Mouse (Mus musculus) hindbrain, embryonic 12.5 days (tissue): ENCODE data around the gene Auh. TPM values are rescaled to one million over a fixed set of nuclear protein-coding genes. Genes with fewer than 3 reads are reported as not detected.

Source experiments
- ATAC-seq: fragments of 200-750 bp; cut with Nextera tagmentation; 2 replicates; pipeline ENCODE4 v1.8.0; 2017; ENCODE audit warnings: moderate TSS enrichment; ENCODE audit not compliant: low FRiP score
- H3K27ac ChIP-seq: fragments of 300-500 bp; sonication (generic); 2 replicates; pipeline ENCODE4 v1.5.1; 2016; ENCODE audit warnings: mild to moderate bottlenecking
- H3K27me3 ChIP-seq: fragments of 300-500 bp; sonication (generic); 2 replicates; pipeline ENCODE4 v1.6.1; 2016; ENCODE audit warnings: mild to moderate bottlenecking
- H3K36me3 ChIP-seq: fragments of 300-500 bp; sonication (generic); 2 replicates; pipeline ENCODE4 v1.6.1; 2016; ENCODE audit warnings: mild to moderate bottlenecking
- H3K4me1 ChIP-seq: fragments of 300-500 bp; sonication (generic); 2 replicates; pipeline ENCODE4 v1.6.1; 2016
- H3K4me2 ChIP-seq: fragments of 300-500 bp; sonication (generic); replicated peaks from 2 replicates; pipeline ENCODE4 v1.6.1; 2016; ENCODE audit warnings: mild to moderate bottlenecking
- H3K4me3 ChIP-seq: fragments of 300-500 bp; sonication (generic); 2 replicates; pipeline ENCODE4 v1.5.1; 2016; ENCODE audit warnings: mild to moderate bottlenecking
- H3K9ac ChIP-seq: fragments of 300-500 bp; sonication (generic); 2 replicates; pipeline ENCODE4 v1.6.1; 2016; ENCODE audit warnings: mild to moderate bottlenecking, moderate library complexity
- H3K9me3 ChIP-seq: fragments of 300-500 bp; sonication (generic); replicated peaks from 2 replicates; pipeline ENCODE4 v1.6.1; 2016; ENCODE audit warnings: mild to moderate bottlenecking
- WGBS: fragments of 180-500 bp; shearing (Covaris S2); methylation state at CpG from one replicate; pipeline ENCODE4 v1.1.7; 2016; 5-methylcytosine and 5-hydroxymethylcytosine counted together
- polyA plus RNA-seq: library from polyadenylated mRNA; unstranded; fragments of >200 nt; fragmentation: Nextera tagmentation; extraction: Ambion mirVana; gene quantifications from 2 replicates; pipeline ENCODE4 v1.2.1, GENCODE M21; 2016

Auh gene
- polyA plus RNA-seq, 1 experiment from 2014 or later = 47.7 TPM

DNA sequence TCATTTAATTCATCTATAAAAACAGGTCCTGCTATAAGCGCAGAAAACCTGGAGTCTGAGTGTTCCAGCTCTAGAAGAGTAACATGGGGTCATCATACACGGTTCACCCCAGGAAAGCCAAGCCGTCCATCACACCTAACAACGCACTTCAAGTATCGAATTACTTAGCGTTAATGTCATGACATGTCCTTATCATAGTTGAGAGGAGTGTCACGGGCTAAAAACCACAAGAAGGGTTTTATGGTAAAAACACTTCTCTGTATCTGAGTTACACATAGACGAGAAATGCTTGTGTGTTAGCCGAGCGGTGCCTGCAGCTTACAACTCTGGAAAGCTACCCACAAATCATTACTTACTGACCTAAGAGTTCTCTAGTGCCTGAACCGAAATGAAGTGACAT, 55.6 kb downstream of the Auh start:
- no peak for ATAC-seq
- no peaks in the 10 kb centered on the region for H3K9me3 ChIP-seq
- H3K4me3 ChIP-seq = no peak overlapping the region
- no peak overlapping the region for H3K27ac ChIP-seq
- no peaks in the 10 kb centered on the region for H3K36me3 ChIP-seq
- H3K4me1 ChIP-seq = peaks cover 7% of the 10 kb centered on the region
- H3K9ac ChIP-seq = no peak overlapping the region
- H3K4me2 ChIP-seq = no peak overlapping the region
- H3K27me3 ChIP-seq = no peaks in the 10 kb centered on the region
- 82% methylated on average over 11 of the region's 11 CpGs for WGBS

DNA sequence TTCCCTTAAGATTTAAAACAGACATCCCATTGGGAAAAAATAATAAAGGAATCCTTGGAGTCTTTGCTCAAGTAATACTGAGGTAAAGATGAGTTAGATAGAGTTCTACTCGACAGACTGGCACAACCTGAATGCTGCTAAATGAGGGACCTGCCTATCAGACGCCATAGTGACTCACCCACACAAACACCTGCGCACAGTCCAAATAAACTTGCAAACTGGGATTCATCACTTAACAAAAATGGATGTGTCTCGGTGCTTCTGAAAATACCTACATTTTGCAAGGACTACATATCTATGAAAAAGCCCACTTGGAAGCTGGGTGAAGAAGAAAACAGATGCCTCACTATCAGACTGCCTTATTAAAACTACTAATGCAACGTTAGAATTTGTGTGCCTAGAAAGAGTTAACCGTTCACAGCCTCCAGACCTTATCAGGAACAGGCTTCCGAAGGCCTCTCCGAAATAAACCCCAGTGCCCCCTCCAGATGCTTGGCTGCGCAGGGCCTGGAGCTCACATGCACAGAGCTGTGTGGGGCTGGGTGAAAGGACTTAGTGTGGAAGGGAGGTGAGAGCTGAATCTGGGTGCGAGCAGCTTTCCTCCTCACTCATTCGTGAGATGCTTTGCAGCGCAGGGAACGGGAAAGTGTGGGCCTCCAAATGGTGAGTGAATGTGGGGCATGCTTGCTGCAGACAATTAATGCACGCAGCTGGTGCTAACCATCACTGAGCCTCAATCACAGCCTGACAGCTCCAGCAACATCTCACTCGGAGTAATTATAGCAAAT, 63.3 kb downstream of the Auh start:
- peaks cover 19% of the 10 kb centered on the region for H3K4me1 ChIP-seq
- H3K9me3 ChIP-seq = no peaks in the 10 kb centered on the region
- H3K27me3 ChIP-seq = no peaks in the 10 kb centered on the region
- H3K27ac ChIP-seq = peak overlapping the region; percentile 56; the same call in 1 of the 2 replicates
- WGBS = 44% methylated on average over 15 of the region's 15 CpGs
- H3K36me3 ChIP-seq = peaks cover 2% of the 10 kb centered on the region; the same call in 1 of the 2 replicates
- H3K9ac ChIP-seq = 0 out of 2 replicates have a peak overlapping the region, but pooled peaks have one; percentile 35
- no peak overlapping the region for H3K4me3 ChIP-seq
- no peak overlapping the region for H3K4me2 ChIP-seq
- no peak for ATAC-seq

DNA sequence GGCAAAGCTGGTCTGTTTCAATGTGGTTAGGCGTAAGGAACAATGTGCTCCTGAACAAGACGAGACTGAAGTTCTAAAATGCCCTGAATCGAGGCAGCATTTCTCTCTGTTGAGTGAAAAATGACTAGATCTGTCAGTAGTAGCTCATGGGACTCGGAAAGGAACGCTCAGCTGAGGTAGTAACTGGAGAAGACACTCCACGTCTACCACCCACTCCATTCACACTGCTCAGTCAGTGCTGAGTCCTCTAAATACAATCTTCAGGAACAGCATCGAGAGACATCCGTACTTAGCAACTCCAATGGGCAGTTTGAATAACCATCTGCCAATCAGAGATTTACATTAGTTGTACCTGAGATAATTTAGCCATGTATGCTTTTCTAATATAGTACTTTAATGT, 66.0 kb downstream of the Auh start:
- no peak for ATAC-seq
- Histone ChIP-seq H3K4me3 (no peak overlapping the region), H3K4me1 (peaks cover 23% of the 10 kb centered on the region), H3K9me3 (no peaks in the 10 kb centered on the region), H3K4me2 (no peak overlapping the region), H3K36me3 (peaks cover 2% of the 10 kb centered on the region; the same call in 1 of the 2 replicates), H3K9ac (no peak overlapping the region), H3K27ac (no peak overlapping the region), H3K27me3 (no peaks in the 10 kb centered on the region)
- 83% methylated on average over 8 of the region's 8 CpGs for WGBS

DNA sequence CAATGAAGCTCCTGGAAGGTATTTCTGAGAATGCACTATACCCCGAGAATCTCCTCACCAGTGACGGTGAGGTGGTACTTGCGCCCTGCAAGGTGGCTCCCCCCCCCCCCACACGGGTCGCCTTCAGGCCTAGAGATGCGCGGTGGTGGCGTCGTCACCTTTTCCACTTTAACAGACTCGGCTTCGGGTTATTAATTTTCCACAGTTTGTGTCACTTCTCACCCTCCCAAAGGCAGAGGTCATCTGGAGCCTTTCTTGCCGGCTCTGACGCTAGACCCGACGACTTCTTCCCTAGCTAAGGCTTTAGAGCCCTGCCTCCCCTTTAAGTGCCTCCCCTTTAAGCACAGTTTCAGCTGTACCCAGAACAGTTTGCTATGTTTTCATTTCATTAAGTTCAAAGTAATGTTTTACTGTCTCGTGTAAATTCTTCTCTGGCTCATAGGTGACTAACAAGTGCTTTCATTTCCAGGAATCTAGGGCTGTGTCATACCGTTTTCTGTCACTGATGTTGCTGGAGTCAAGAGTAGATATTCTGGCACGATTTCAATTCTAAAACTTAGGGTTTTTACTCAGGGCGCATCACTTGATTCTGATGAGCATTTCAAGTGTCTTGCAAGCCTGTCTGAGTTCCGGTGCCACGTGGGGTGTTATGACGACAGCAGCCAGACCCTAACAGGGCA, 69.3 kb downstream of the Auh start:
- H3K9me3 ChIP-seq = no peaks in the 10 kb centered on the region
- no peak overlapping the region for H3K4me2 ChIP-seq
- no peak overlapping the region for H3K9ac ChIP-seq
- H3K4me3 ChIP-seq = no peak overlapping the region
- peaks cover 2% of the 10 kb centered on the region; the same call in 1 of the 2 replicates for H3K36me3 ChIP-seq
- H3K4me1 ChIP-seq = peaks cover 9% of the 10 kb centered on the region
- WGBS = 73% methylated on average over 22 of the region's 22 CpGs
- H3K27ac ChIP-seq = no peak overlapping the region
- H3K27me3 ChIP-seq = no peaks in the 10 kb centered on the region
- ATAC-seq = no peak

DNA sequence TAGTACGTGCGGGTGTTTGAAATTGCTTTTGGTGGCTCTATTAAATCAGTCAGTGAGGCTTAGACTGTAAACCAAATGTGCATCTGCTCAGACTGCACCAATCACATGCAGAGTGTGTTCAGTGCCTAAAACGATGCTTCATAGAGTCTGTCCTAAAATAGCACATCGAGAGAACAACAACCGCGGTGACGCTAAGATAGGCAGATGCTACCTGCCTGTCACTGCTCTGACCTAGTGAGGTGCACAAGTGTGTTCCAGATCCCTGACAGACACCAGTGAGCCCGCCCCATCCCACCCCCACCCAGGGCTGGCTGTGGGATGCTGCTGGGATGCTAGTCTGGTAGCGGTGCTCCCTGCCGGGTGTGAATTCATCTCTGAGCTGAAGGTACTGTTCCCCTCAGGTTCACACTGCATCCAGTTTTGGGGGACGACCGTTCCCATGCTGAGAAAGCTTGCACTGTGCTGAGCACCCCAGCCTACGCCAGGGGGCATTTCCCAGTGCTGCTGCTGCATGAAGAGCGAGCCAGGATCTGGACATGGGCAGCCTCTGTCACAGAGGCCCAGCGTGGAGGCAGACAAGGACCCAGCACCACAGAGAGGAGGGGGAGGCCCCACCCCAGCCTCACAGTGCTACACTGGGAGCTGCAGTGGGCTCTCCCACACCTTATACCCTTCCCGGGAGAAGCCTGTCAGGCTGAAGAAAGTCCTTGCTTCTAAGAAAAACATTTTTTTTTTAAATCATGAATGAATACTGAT, 70.2 kb downstream of the Auh start:
- H3K4me1 ChIP-seq = peaks cover 9% of the 10 kb centered on the region
- H3K9me3 ChIP-seq = no peaks in the 10 kb centered on the region
- no peak overlapping the region for H3K27ac ChIP-seq
- peak; percentile 38; the same call in 1 of the 2 replicates for ATAC-seq
- H3K4me3 ChIP-seq = no peak overlapping the region
- WGBS = 74% methylated on average over 16 of the region's 16 CpGs
- peaks cover 2% of the 10 kb centered on the region; the same call in 1 of the 2 replicates for H3K36me3 ChIP-seq
- H3K4me2 ChIP-seq = no peak overlapping the region
- no peak overlapping the region for H3K9ac ChIP-seq
- no peaks in the 10 kb centered on the region for H3K27me3 ChIP-seq

DNA sequence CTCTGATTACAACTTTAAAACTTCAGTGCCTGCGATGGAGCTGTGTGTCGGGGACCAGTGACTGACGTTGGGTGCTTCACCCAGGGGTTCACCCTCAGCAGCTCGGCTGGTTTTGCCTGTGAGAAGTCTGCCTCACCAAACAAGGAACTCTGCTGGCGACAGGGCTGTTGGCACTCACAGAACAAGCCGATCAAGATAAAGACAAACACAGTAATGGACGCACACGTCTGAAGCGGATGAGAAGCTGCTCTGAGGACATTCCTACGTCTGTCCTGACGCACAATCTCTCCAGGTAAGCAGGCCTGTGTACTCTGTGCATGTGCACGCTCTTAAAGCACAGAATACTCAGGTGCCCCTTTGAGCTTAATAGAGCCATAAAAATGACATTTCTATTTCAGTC, 71.1 kb downstream of the Auh start:
- Histone ChIP-seq H3K4me3 (no peak overlapping the region), H3K4me2 (no peak overlapping the region), H3K27me3 (no peaks in the 10 kb centered on the region), H3K9me3 (no peaks in the 10 kb centered on the region), H3K27ac (no peak overlapping the region), H3K36me3 (peaks cover 2% of the 10 kb centered on the region; the same call in 1 of the 2 replicates), H3K9ac (no peak overlapping the region), H3K4me1 (peaks cover 9% of the 10 kb centered on the region)
- WGBS = 90% methylated on average over 12 of the region's 12 CpGs
- no peak for ATAC-seq

DNA sequence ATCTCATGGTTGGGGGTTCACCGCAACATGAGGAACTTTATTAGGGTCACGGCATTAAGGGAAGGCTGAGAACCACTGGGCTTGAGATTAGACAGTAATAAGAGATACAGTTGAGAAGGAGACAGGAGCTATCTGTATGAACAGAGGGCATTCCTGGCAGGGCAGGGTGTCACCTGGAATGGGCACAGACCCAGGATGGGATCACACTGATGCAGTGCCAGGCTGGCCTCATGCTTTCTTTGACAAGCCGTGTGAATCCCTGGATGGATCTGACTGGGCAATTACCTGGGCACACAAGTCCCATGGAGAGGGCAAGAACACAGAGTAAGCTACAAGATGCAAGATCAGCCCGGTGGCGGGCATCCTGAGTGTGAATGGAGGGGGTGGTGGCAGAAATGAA, 71.7 kb downstream of the Auh start:
- Histone ChIP-seq H3K36me3 (peaks cover 2% of the 10 kb centered on the region; the same call in 1 of the 2 replicates), H3K9me3 (no peaks in the 10 kb centered on the region), H3K9ac (no peak overlapping the region), H3K27ac (no peak overlapping the region), H3K4me1 (peaks cover 9% of the 10 kb centered on the region), H3K27me3 (no peaks in the 10 kb centered on the region), H3K4me3 (no peak overlapping the region), H3K4me2 (no peak overlapping the region)
- WGBS = 94% methylated on average over 5 of the region's 5 CpGs
- ATAC-seq = no peak

DNA sequence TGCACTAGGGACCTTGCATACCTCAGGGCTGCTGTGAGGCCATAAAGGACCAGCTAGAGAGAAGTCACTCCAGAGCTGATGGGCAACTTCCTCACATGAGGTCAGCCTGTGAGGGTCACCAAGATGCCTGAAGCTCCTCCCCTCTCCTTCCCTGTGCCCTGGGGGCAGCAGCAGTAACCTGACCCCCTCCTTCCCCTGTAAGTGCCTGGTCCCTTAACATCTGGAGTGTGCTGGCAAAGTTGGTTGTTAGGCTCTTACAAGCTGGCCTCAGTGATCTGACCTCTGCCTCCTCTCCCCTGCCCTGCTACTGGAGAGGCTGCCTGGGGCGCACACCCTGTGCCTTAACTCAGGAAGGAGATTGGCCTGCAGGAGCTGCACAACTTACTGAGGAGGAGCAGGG, 75.9 kb downstream of the Auh start:
- WGBS = 36% methylated on average over 1 of the region's 1 CpGs
- Histone ChIP-seq H3K9me3 (no peaks in the 10 kb centered on the region), H3K4me2 (no peak overlapping the region), H3K9ac (no peak overlapping the region), H3K36me3 (no peaks in the 10 kb centered on the region), H3K27me3 (no peaks in the 10 kb centered on the region), H3K4me1 (peaks cover 9% of the 10 kb centered on the region; the same call in 1 of the 2 replicates), H3K4me3 (no peak overlapping the region), H3K27ac (no peak overlapping the region)
- no peak for ATAC-seq

DNA sequence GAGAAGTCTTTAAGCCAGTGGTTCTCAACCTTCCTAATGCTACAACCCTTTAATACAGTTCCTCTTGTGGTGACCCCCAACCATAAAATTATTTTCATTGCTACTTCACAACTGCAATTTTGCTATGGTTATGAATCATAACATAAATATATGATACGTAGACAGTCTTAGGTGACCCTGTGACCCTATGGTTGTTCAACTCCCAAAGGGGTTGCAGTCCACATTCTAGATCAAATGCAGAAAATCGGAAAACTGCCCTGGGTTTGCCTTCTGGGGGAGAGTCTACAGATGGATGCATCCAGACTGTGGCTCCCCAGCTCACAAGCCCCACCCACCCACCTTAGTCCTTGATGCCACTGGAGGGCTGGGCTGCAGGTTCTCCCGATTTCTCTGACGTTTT, 77.6 kb downstream of the Auh start:
- Histone ChIP-seq H3K36me3 (no peaks in the 10 kb centered on the region), H3K4me3 (no peak overlapping the region), H3K27ac (no peak overlapping the region), H3K4me1 (peaks cover 5% of the 10 kb centered on the region; the same call in 1 of the 2 replicates), H3K9ac (no peak overlapping the region), H3K4me2 (no peak overlapping the region), H3K9me3 (no peaks in the 10 kb centered on the region), H3K27me3 (no peaks in the 10 kb centered on the region)
- 78% methylated on average over 4 of the region's 4 CpGs for WGBS
- no peak for ATAC-seq

DNA sequence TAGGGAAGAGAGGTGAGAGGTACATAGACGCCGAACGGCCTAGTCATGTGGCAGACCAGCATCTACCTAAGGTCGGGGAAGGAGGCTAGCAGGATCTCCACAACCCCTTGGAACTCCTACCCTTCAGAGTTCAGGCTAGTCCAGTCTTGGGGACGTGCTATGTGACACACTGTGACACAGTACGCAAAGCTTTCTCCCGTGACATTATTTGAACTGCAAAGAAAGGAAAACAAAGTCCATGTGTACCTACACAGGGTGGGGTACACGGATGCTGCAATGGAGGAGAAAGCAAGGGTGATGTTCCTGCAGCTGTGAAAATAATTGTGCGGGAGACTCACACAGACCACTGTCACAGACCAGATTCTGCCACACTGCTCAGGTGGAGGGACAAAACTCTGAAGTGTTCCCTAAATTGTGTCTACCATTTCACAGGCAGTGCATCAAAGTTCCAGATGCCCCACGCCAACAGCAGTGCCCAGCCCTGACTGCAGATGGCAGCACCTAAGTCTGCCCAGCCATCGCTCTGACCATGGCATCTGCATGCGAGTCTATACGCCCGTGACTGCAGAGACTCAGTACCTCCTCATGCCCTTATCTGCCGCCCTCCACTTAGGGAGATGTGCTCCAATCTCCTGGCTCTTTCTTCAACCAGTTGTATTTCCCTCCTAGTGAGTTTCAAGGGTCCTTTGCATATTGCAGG, 79.3 kb downstream of the Auh start:
- Histone ChIP-seq H3K9ac (no peak overlapping the region), H3K9me3 (no peaks in the 10 kb centered on the region), H3K27ac (no peak overlapping the region), H3K36me3 (no peaks in the 10 kb centered on the region), H3K4me3 (no peak overlapping the region), H3K4me2 (no peak overlapping the region), H3K4me1 (0 out of 2 replicates have a peak, but pooled peaks cover 4% of the 10 kb centered on the region), H3K27me3 (no peaks in the 10 kb centered on the region)
- ATAC-seq = no peak
- 88% methylated on average over 15 of the region's 15 CpGs for WGBS

DNA sequence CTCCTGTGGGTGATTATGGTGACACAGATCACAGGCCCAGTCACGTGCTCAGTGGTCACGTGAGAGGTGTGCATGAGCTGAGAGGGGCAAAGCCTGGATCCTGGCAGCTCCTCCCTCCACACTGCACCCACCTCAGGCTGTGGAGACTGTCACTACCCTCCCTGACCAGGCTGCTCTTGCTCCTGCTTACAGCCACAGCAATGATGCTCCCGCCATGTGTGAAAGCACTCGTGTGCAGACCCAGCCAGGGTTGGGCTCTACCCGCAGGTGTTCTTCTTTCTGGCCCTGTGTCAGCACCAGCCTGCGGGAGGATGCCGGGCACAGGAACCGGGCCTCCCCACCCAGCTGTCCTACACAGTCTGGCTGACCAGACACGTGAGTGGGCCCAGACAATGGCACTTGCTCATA, 80.1 kb downstream of the Auh start:
- H3K4me1 ChIP-seq = 0 out of 2 replicates have a peak, but pooled peaks cover 4% of the 10 kb centered on the region
- H3K4me2 ChIP-seq = no peak overlapping the region
- no peaks in the 10 kb centered on the region for H3K27me3 ChIP-seq
- H3K9me3 ChIP-seq = no peaks in the 10 kb centered on the region
- no peak overlapping the region for H3K27ac ChIP-seq
- 0 out of 2 replicates have a peak overlapping the region, but pooled peaks have one; percentile 2 for H3K9ac ChIP-seq
- WGBS = 70% methylated on average over 9 of the region's 9 CpGs
- peak; percentile 30 for ATAC-seq
- H3K36me3 ChIP-seq = no peaks in the 10 kb centered on the region
- H3K4me3 ChIP-seq = no peak overlapping the region
